Mouse (Mus musculus) stomach, postnatal 0 days (tissue): ENCODE results near the gene Sox18. TPM values are rescaled to one million over a fixed set of nuclear protein-coding genes. Genes with fewer than 3 reads are reported as not detected.

ENCODE experiments used
- ATAC-seq: fragments of 200-750 bp; cut with Nextera tagmentation; 2 replicates; pipeline ENCODE4 v1.8.0; 2017; ENCODE audit not compliant: low FRiP score, low TSS enrichment
- DNase-seq: peaks from one replicate; pipeline ENCODE4 v3.0.0-alpha.2; 2016; ENCODE audit warnings: low spot score
- H3K27ac ChIP-seq: fragments of 300-500 bp; sonication (generic); replicated peaks from 2 replicates; pipeline ENCODE4 v1.5.1; 2014; ENCODE audit warnings: mild to moderate bottlenecking, control low read depth
- H3K27me3 ChIP-seq: fragments of 300-500 bp; sonication (generic); 2 replicates; pipeline ENCODE4 v1.6.1; 2014; ENCODE audit warnings: low read length; ENCODE audit not compliant: control insufficient read depth, insufficient read depth
- H3K36me3 ChIP-seq: fragments of 300-500 bp; sonication (generic); 2 replicates; pipeline ENCODE4 v1.6.1; 2014; ENCODE audit warnings: low read length, mixed read lengths; ENCODE audit not compliant: control insufficient read depth, insufficient read depth
- H3K4me1 ChIP-seq: fragments of 300-500 bp; sonication (generic); replicated peaks from 2 replicates; pipeline ENCODE4 v1.6.1; 2014; ENCODE audit warnings: antibody characterized with exemption; ENCODE audit not compliant: control insufficient read depth, insufficient read depth
- H3K4me2 ChIP-seq: fragments of 300-500 bp; sonication (generic); replicated peaks from 2 replicates; pipeline ENCODE4 v1.6.1; 2014; ENCODE audit warnings: low read depth, mild to moderate bottlenecking, control low read depth, moderate library complexity
- H3K4me3 ChIP-seq: fragments of 300-500 bp; sonication (generic); 2 replicates; pipeline ENCODE4 v1.5.1; 2014; ENCODE audit warnings: low read depth, low read length, control low read depth
- H3K9ac ChIP-seq: fragments of 300-500 bp; sonication (generic); 2 replicates; pipeline ENCODE4 v1.6.1; 2014; ENCODE audit warnings: mild to moderate bottlenecking, low read length, control low read depth, mixed read lengths
- H3K9me3 ChIP-seq: fragments of 300-500 bp; sonication (generic); 2 replicates; pipeline ENCODE4 v1.6.1; 2016; ENCODE audit warnings: low read length; ENCODE audit not compliant: control insufficient read depth
- CTCF ChIP-seq: IDR thresholded peaks from 2 replicates; pipeline ENCODE4 v1.5.1; 2016; ENCODE audit warnings: antibody characterized with exemption, low read depth, mild to moderate bottlenecking, moderate library complexity
- EP300 ChIP-seq: optimal IDR thresholded peaks from 2 replicates; pipeline ENCODE3; 2016; ENCODE audit warnings: antibody characterized with exemption
- WGBS: fragments of 180-500 bp; shearing (Covaris S2); extraction: QIAGEN DNeasy Blood & Tissue Kit; methylation state at CpG from one replicate; pipeline ENCODE4 v1.1.7; 2014; 5-methylcytosine and 5-hydroxymethylcytosine counted together
- polyA plus RNA-seq: library from polyadenylated mRNA; unstranded; fragments of >200 nt; fragmentation: Nextera tagmentation; extraction: Ambion mirVana; gene quantifications from 2 replicates; pipeline ENCODE4 v1.2.1, GENCODE M21; 2015

The Sox18 gene
- polyA plus RNA-seq, 1 experiment from 2014 or later = 14.1 TPM

- no peaks in the 10 kb centered on the region for H3K4me1 ChIP-seq
- no peaks in the 10 kb centered on the region for H3K27me3 ChIP-seq
- no peak for ATAC-seq
- no peak overlapping the region for H3K4me2 ChIP-seq
- no peaks in the 10 kb centered on the region for H3K9me3 ChIP-seq
- no peak overlapping the region for H3K9ac ChIP-seq
- peaks cover 33% of the 10 kb centered on the region for H3K36me3 ChIP-seq
- 99% methylated on average over 2 of the region's 2 CpGs for WGBS
- peak; percentile 46 for DNase-seq
- H3K27ac ChIP-seq = no peak overlapping the region
- H3K4me3 ChIP-seq = no peak overlapping the region
- TF ChIP-seq EP300 = no peak
- TF ChIP-seq CTCF = peak; percentile 80
Measured at GRCm38 (mm10) chr2:181644361-181644760, 27.1 kb downstream of the Sox18 start.

DNA sequence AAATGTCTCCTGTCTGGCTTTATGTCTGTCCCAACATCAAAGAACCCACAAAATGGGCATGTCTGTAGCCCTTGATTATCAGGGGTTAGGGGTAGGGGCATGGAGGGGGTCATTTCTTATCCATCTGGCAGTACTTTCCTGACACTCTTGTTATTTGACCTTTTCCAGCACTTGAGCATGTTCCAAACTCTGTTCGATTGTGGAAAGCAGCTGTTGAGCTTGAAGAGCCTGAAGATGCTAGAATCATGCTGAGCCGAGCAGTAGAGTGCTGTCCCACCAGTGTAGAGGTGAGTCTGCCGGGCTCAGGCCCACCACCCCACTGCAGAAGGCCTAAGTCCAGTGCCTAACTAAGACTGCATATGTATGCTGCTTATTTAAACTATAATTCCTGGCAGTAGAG, 35.6 kb downstream of the Sox18 start:
- 85% methylated on average over 3 of the region's 3 CpGs for WGBS
- Histone ChIP-seq H3K9ac (no peak overlapping the region), H3K9me3 (no peaks in the 10 kb centered on the region), H3K27ac (no peak overlapping the region), H3K4me2 (no peak overlapping the region), H3K27me3 (no peaks in the 10 kb centered on the region), H3K4me1 (no peaks in the 10 kb centered on the region), H3K4me3 (no peak overlapping the region), H3K36me3 (peaks cover 52% of the 10 kb centered on the region)
- ATAC-seq = no peak
- TF ChIP-seq EP300 (no peak), CTCF (no peak)
- DNase-seq = no peak

GRCm38 (mm10) chr2:181632624-181633023, 38.8 kb downstream of the Sox18 start:
- no peaks in the 10 kb centered on the region for H3K4me1 ChIP-seq
- TF ChIP-seq EP300 (no peak), CTCF (no peak)
- H3K9me3 ChIP-seq = no peaks in the 10 kb centered on the region
- H3K27me3 ChIP-seq = no peaks in the 10 kb centered on the region
- 95% methylated on average over 6 of the region's 6 CpGs for WGBS
- no peak overlapping the region for H3K27ac ChIP-seq
- no peak overlapping the region for H3K4me2 ChIP-seq
- peaks cover 38% of the 10 kb centered on the region for H3K36me3 ChIP-seq
- ATAC-seq (no peak), DNase-seq (no peak)
- no peak overlapping the region for H3K9ac ChIP-seq
- H3K4me3 ChIP-seq = no peak overlapping the region

DNA sequence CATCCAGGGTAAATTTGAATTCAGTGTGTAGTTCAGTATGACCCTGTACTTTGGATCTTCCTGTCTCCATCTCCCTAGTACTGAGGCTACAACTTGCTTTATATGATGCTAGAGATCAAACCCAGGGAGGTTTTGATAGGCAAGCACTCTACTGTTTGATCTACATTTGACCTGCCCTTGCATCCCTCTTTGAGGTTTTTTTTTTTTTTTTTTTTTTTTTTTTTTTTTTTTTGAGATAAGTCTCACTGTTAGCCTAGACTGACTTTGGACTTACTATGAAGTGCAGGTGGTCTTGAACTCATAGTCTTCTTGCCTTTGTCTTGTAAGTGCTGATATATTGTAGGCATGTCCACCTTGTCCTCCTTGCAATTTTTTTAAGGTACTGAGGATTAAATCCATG, 43.0 kb downstream of the Sox18 start:
- Histone ChIP-seq H3K27me3 (no peaks in the 10 kb centered on the region), H3K36me3 (peaks cover 10% of the 10 kb centered on the region; the same call in 1 of the 2 replicates), H3K9ac (no peak overlapping the region), H3K9me3 (no peaks in the 10 kb centered on the region), H3K4me2 (no peak overlapping the region), H3K4me1 (no peaks in the 10 kb centered on the region), H3K4me3 (no peak overlapping the region), H3K27ac (no peak overlapping the region)
- TF ChIP-seq CTCF (no peak), EP300 (no peak)
- DNase-seq (no peak), ATAC-seq (no peak)

GRCm38 (mm10) chr2:181623401-181623800, 48.0 kb downstream of the Sox18 start:
- Histone ChIP-seq H3K9ac (no peak overlapping the region), H3K9me3 (no peaks in the 10 kb centered on the region), H3K27ac (no peak overlapping the region), H3K36me3 (peaks cover 5% of the 10 kb centered on the region; the same call in 1 of the 2 replicates), H3K27me3 (no peaks in the 10 kb centered on the region), H3K4me2 (no peak overlapping the region), H3K4me3 (no peak overlapping the region), H3K4me1 (no peaks in the 10 kb centered on the region)
- TF ChIP-seq CTCF (peak; percentile 67), EP300 (no peak)
- DNase-seq (no peak), ATAC-seq (no peak)

Other genes with a start within 250 kb of the Sox18 start
- 2.4 TPM in 2 replicates for gene Zbtb46, start 212.2 kb downstream of the Sox18 start, polyA plus RNA-seq
- 0.08 and 0.15 TPM in 2 replicates for gene Abhd16b, start 178.4 kb downstream of the Sox18 start, polyA plus RNA-seq
- gene Tpd52l2, start 174.5 kb downstream of the Sox18 start, polyA plus RNA-seq = 98.0 and 104 TPM in 2 replicates
- 50.2 and 52.7 TPM in 2 replicates for gene Dnajc5, start 151.2 kb downstream of the Sox18 start, polyA plus RNA-seq
- 37.1 and 39.7 TPM in 2 replicates for gene Uckl1, start 86.7 kb downstream of the Sox18 start, polyA plus RNA-seq
- gene Prpf6, start 79.8 kb downstream of the Sox18 start, polyA plus RNA-seq = 28.3 and 28.4 TPM in 2 replicates
- gene Zfp512b, start 78.8 kb downstream of the Sox18 start, polyA plus RNA-seq = 15.9 and 18.3 TPM in 2 replicates
- gene Samd10, start 72.4 kb downstream of the Sox18 start, polyA plus RNA-seq = 22.9 and 26.8 TPM in 2 replicates
- gene Gm29797, start 14.6 kb downstream of the Sox18 start, polyA plus RNA-seq = not detected in 2 replicates
- 12.7 and 13.4 TPM in 2 replicates for gene Tcea2, start 8.7 kb upstream of the Sox18 start, polyA plus RNA-seq
- gene Rgs19, start 22.3 kb upstream of the Sox18 start, polyA plus RNA-seq = 20.0 and 24.6 TPM in 2 replicates
- not detected in 2 replicates for gene Lkaaear1, start 26.8 kb upstream of the Sox18 start, polyA plus RNA-seq
- gene Oprl1, start 43.4 kb upstream of the Sox18 start, polyA plus RNA-seq = 0.52 and 0.80 TPM in 2 replicates
- gene Myt1, start 91.7 kb upstream of the Sox18 start, polyA plus RNA-seq = 0.29 and 0.40 TPM in 2 replicates
- gene Pcmtd2, start 166.2 kb upstream of the Sox18 start, polyA plus RNA-seq = 16.4 and 18.6 TPM in 2 replicates
- gene Polr3k, start 192.7 kb upstream of the Sox18 start, polyA plus RNA-seq = 50.9 and 52.5 TPM in 2 replicates